8 mouse cellular contexts compared by ENCODE assay signal in genomic region chr2:157007234-157007596, GRCm38 (mm10). TPM values are rescaled to one million over a fixed set of nuclear protein-coding genes. Genes with fewer than 3 reads are reported as not detected.
DNase-seq lines count a peak whose midpoint lies in the region; ATAC-seq and TF ChIP-seq lines count a peak whose summit lies in the region.

No protein-coding gene starts in this region.

- H3K9ac ChIP-seq in lung, embryonic 16.5 days (ENCODE audit: low read length): peak overlapping the region; percentile 83
- H3K9ac ChIP-seq in limb, embryonic 14.5 days (ENCODE audit: low read depth, low read length, severe bottlenecking): peak overlapping the region; percentile 73

- peaks cover 13% of the 10 kb centered on the region for H3K4me1 ChIP-seq in lung, embryonic 16.5 days (replicated peaks; ENCODE audit: control insufficient read depth, insufficient read depth, low read length)
- H3K4me1 ChIP-seq in forebrain, embryonic 10.5 days: peaks cover 25% of the 10 kb centered on the region
- peaks cover 23% of the 10 kb centered on the region for H3K4me1 ChIP-seq in limb, embryonic 14.5 days (ENCODE audit: control insufficient read depth, insufficient read depth, low read length)
- H3K4me1 ChIP-seq in small intestine, adult 2 months (ENCODE audit: control insufficient read depth, insufficient read depth, insufficient read length, low read length): peaks cover 17% of the 10 kb centered on the region

- peak overlapping the region; percentile 68 for H3K4me2 ChIP-seq in lung, embryonic 16.5 days (ENCODE audit: low read depth, low read length)
- peak overlapping the region; percentile 77 for H3K4me2 ChIP-seq in limb, embryonic 14.5 days (replicated peaks; ENCODE audit: low read depth, low read length, severe bottlenecking)

- H3K27ac ChIP-seq in lung, embryonic 16.5 days (ENCODE audit: low read length): peak overlapping the region; percentile 80
- H3K27ac ChIP-seq in forebrain, embryonic 10.5 days: peak overlapping the region; percentile 95
- H3K27ac ChIP-seq in limb, embryonic 14.5 days (replicated peaks; ENCODE audit: low read depth, low read length): peak overlapping the region; percentile 75
- peak overlapping the region; percentile 64 for H3K27ac ChIP-seq in small intestine, adult 2 months (ENCODE audit: insufficient read depth, low read depth, low read length)

- no peak for DNase-seq in lung, postnatal 25 days (ENCODE audit: low spot score)
- DNase-seq in forebrain, embryonic 10.5 days (ENCODE audit: extremely low spot score, low spot score): no peak
- DNase-seq in limb, embryonic 14.5 days (ENCODE audit: low spot score): no peak
- DNase-seq in right cerebral cortex, adult 18-20 months: no peak
- DNase-seq in spleen, postnatal 14 days (ENCODE audit: low spot score in 2 of 2): no peak
- DNase-seq in layer of hippocampus, adult 9-10 months (ENCODE audit: low spot score): no peak

- TF ChIP-seq CTCF in small intestine, adult 2 months (IDR thresholded peaks at IDR 0.05; ENCODE audit: extremely low read depth, insufficient read length, insufficient replicate concordance, low read depth, low read length): no peak

- H3K27me3 ChIP-seq in lung, embryonic 16.5 days (ENCODE audit: control insufficient read depth, insufficient read depth, low read depth, low read length): no peaks in the 10 kb centered on the region
- H3K27me3 ChIP-seq in forebrain, embryonic 10.5 days (ENCODE audit: poor library complexity, severe bottlenecking): no peaks in the 10 kb centered on the region
- no peaks in the 10 kb centered on the region for H3K27me3 ChIP-seq in limb, embryonic 14.5 days (ENCODE audit: control insufficient read depth, insufficient read depth, low read length)
- H3K27me3 ChIP-seq in small intestine, adult 2 months (ENCODE audit: control insufficient read depth, insufficient read depth, low read length): no peaks in the 10 kb centered on the region

- H3K36me3 ChIP-seq in lung, embryonic 16.5 days (ENCODE audit: control insufficient read depth, insufficient read depth, low read length): peaks cover 11% of the 10 kb centered on the region
- H3K36me3 ChIP-seq in forebrain, embryonic 10.5 days (replicated peaks): peaks cover 38% of the 10 kb centered on the region
- peaks cover 14% of the 10 kb centered on the region for H3K36me3 ChIP-seq in limb, embryonic 14.5 days (ENCODE audit: control insufficient read depth, insufficient read depth, low read length)
- no peaks in the 10 kb centered on the region for H3K36me3 ChIP-seq in small intestine, adult 2 months (ENCODE audit: control insufficient read depth, insufficient read depth, low read length)

- TF ChIP-seq POLR2A in limb, embryonic 14.5 days (IDR thresholded peaks at IDR 0.05; ENCODE audit: borderline replicate concordance, extremely low read depth, insufficient read depth, insufficient read length): no peak
- TF ChIP-seq POLR2A in small intestine, adult 2 months (IDR thresholded peaks at IDR 0.05; ENCODE audit: low read depth, low read length): no peak

- peak overlapping the region; percentile 76 for H3K4me3 ChIP-seq in lung, embryonic 16.5 days (ENCODE audit: low read length)
- H3K4me3 ChIP-seq in forebrain, embryonic 10.5 days: peak overlapping the region; percentile 90
- H3K4me3 ChIP-seq in limb, embryonic 14.5 days (replicated peaks; ENCODE audit: low read length): peak overlapping the region; percentile 76
- peak overlapping the region; percentile 71 for H3K4me3 ChIP-seq in small intestine, adult 2 months (ENCODE audit: low read depth, low read length)

- ATAC-seq in lung, embryonic 16.5 days (ENCODE audit: low read depth): peak; percentile 34
- ATAC-seq in limb, embryonic 14.5 days (ENCODE audit: low FRiP score, low read depth): no peak

- 26% methylated on average over 5 of the region's 5 CpGs for WGBS in lung, embryonic 16.5 days
- WGBS in forebrain, embryonic 10.5 days: 33% methylated on average over 5 of the region's 5 CpGs
- 30% methylated on average over 5 of the region's 5 CpGs for WGBS in limb, embryonic 14.5 days
- WGBS in small intestine, adult 2 months: 9% methylated on average over 5 of the region's 5 CpGs

- H3K9me3 ChIP-seq in lung, embryonic 16.5 days (ENCODE audit: control insufficient read depth, low read length): no peaks in the 10 kb centered on the region
- no peaks in the 10 kb centered on the region for H3K9me3 ChIP-seq in forebrain, embryonic 10.5 days
- H3K9me3 ChIP-seq in limb, embryonic 14.5 days (ENCODE audit: control insufficient read depth, low read length): no peaks in the 10 kb centered on the region

RNA-seq across cellular contexts. Expression of gene Dsn1, which starts 0.3 kb away (rescaled TPM):
- polyA plus RNA-seq in lung, embryonic 16.5 days (2015; fragmentation: Nextera tagmentation; extraction: Ambion mirVana): 38.8 and 40.0 TPM in 2 replicates
- polyA plus RNA-seq in forebrain, embryonic 10.5 days (2016; fragmentation: Nextera tagmentation; extraction: Ambion mirVana): 58.0 and 59.1 TPM in 2 replicates
- polyA plus RNA-seq in limb, embryonic 14.5 days (2012; rRNA removed): 27.2 and 32.9 TPM in 2 replicates
- polyA plus RNA-seq in limb, embryonic 14.5 days (2014; fragmentation: Nextera tagmentation; extraction: Ambion mirVana): 30.2 and 33.5 TPM in 2 replicates
- polyA plus RNA-seq in small intestine, adult 2 months (2012; rRNA removed): 0.70 and 1.1 TPM in 2 replicates

RNA-seq across cellular contexts. Expression of gene Ndrg3, which starts 15.4 kb away (rescaled TPM):
- 44.6 and 53.4 TPM in 2 replicates for polyA plus RNA-seq in lung, embryonic 16.5 days (2015; fragmentation: Nextera tagmentation; extraction: Ambion mirVana)
- 44.6 and 46.4 TPM in 2 replicates for polyA plus RNA-seq in forebrain, embryonic 10.5 days (2016; fragmentation: Nextera tagmentation; extraction: Ambion mirVana)
- polyA plus RNA-seq in limb, embryonic 14.5 days (2012; rRNA removed): 64.6 and 69.7 TPM in 2 replicates
- polyA plus RNA-seq in limb, embryonic 14.5 days (2014; fragmentation: Nextera tagmentation; extraction: Ambion mirVana): 44.1 and 49.8 TPM in 2 replicates
- polyA plus RNA-seq in small intestine, adult 2 months (2012; rRNA removed): 23.2 and 41.0 TPM in 2 replicates

Comparison
In these comparisons a context has a peak if more than half of its experiments do, and no peak if none do; other contexts are left out.
1. RNA of gene Dsn1, which starts 0.3 kb away (polyA plus RNA-seq): 58.0 to 59.1 TPM in forebrain, embryonic 10.5 days, 38.8 to 40.0 TPM in lung, embryonic 16.5 days and 27.2 to 33.5 TPM in limb, embryonic 14.5 days; 0.70 to 1.1 TPM in small intestine, adult 2 months; every median in the first group is over 10 times any median in the second.
2. Peak in every context shown above with its lines, with median percentiles within 50 percentile points of each other: H3K27ac ChIP-seq and H3K4me3 ChIP-seq.